Mouse (Mus musculus) T-helper 17 cell (primary cell): ENCODE measurements around the gene Coasy.
"Not testable (repeated sequence)": the region's sequence is repeated elsewhere in the genome, so short reads cannot be mapped to it uniquely, and the experiment has no call there.

ENCODE experiments used
- in situ Hi-C, 2 experiments: fragments of 300-600 bp; cut with MboI, MseI; formaldehyde crosslinking; loops; 1 replicate in 1 of 2; 2 replicates in 1 of 2; pipeline ENCODE4 v1.15.1; 2025; ENCODE audit warnings: high pct_unique_total_duplicates in 2 of 2

Coasy gene

GRCm38 (mm10) chr11:101086323-101086674 lies 3.9 kb downstream of the Coasy start:
- in situ Hi-C loops = no loop called here

- in situ Hi-C loops = no loop called here
Measured at GRCm38 (mm10) chr11:101086756-101087681, 4.7 kb downstream of the Coasy start, which contains the start of gene Mlx. Gene Mlx, plus strand, starts transcription at chr11:101087277.

- in situ Hi-C loops = no loop called here
Measured at GRCm38 (mm10) chr11:101087682-101088055, 5.3 kb downstream of the Coasy start.

GRCm38 (mm10) chr11:101089931-101090330 lies 7.6 kb downstream of the Coasy start:
- in situ Hi-C loops = no loop called here

- in situ Hi-C loops = no loop called here
Measured at GRCm38 (mm10) chr11:101094930-101095313, 12.6 kb downstream of the Coasy start.

GRCm38 (mm10) chr11:101095314-101096024 lies 13.1 kb downstream of the Coasy start, which contains the start of gene Psmc3ip:
Gene Psmc3ip, minus strand, starts transcription at chr11:101095436.
- in situ Hi-C loops = no loop called here

- in situ Hi-C loops = no loop called here
Measured at GRCm38 (mm10) chr11:101098231-101098630, 15.9 kb downstream of the Coasy start.

GRCm38 (mm10) chr11:101103011-101103410 lies 20.6 kb downstream of the Coasy start:
- in situ Hi-C loops = no loop called here

- in situ Hi-C loops = no loop called here
Measured at GRCm38 (mm10) chr11:101109351-101109750, 27.0 kb downstream of the Coasy start.

GRCm38 (mm10) chr11:101110708-101111107 lies 28.3 kb downstream of the Coasy start:
- in situ Hi-C loops = no loop called here

- in situ Hi-C loops = no loop called here
Measured at GRCm38 (mm10) chr11:101111178-101111577, 28.8 kb downstream of the Coasy start.

- in situ Hi-C loops = no loop called here
Measured at GRCm38 (mm10) chr11:101112186-101112585, 29.8 kb downstream of the Coasy start.

GRCm38 (mm10) chr11:101115564-101115963 lies 33.2 kb downstream of the Coasy start:
- in situ Hi-C loops = no loop called here

- in situ Hi-C loops = no loop called here
Measured at GRCm38 (mm10) chr11:101118105-101118504, 35.7 kb downstream of the Coasy start.

GRCm38 (mm10) chr11:101119131-101119760 lies 36.9 kb downstream of the Coasy start:
- in situ Hi-C loops = no loop called here

- in situ Hi-C loops = loop anchor here (5.0 kb wide), 1 partner anchor 42 kb away; no protein-coding TSS in a partner anchor
Measured at GRCm38 (mm10) chr11:101119761-101120544, 37.6 kb downstream of the Coasy start, which contains the start of the genes Retreg3 and Tubg1. Gene Retreg3, minus strand, starts transcription at chr11:101119893. Gene Tubg1, plus strand, starts transcription at chr11:101119938.

- in situ Hi-C loops = loop anchor here (5.0 kb wide), 1 partner anchor 42 kb away; no protein-coding TSS in a partner anchor
Measured at GRCm38 (mm10) chr11:101120545-101121188, 38.3 kb downstream of the Coasy start.

GRCm38 (mm10) chr11:101124494-101124893 lies 42.1 kb downstream of the Coasy start:
- in situ Hi-C loops = loop anchor here (5.0 kb wide), 1 partner anchor 38 kb away; no protein-coding TSS in a partner anchor

- in situ Hi-C loops = not testable (repeated sequence)
Measured at GRCm38 (mm10) chr11:101125008-101125407, 42.6 kb downstream of the Coasy start.

GRCm38 (mm10) chr11:101127075-101127474 lies 44.7 kb downstream of the Coasy start:
- in situ Hi-C loops = no loop called here
